Mouse (Mus musculus) regulatory T cell (primary cell): ENCODE results near the gene Rbsn.

Source experiments
- in situ Hi-C: fragments of 300-600 bp; cut with MboI, MseI; formaldehyde crosslinking; loops from one replicate; pipeline ENCODE4 v1.15.1; 2025; ENCODE audit warnings: high pct_unique_total_duplicates

Gene Rbsn

GRCm38 (mm10) chr6:92183621-92184131 lies 31.0 kb downstream of the Rbsn start, which contains the start of gene Mrps25:
Mrps25 (minus strand) TSS chr6:92184033.
- in situ Hi-C loops = no loop called here

GRCm38 (mm10) chr6:92176450-92176849 lies 38.3 kb downstream of the Rbsn start:
- in situ Hi-C loops = no loop called here

- in situ Hi-C loops = no loop called here
These were observed 52.0 kb downstream of the Rbsn start for GRCm38 (mm10) chr6:92162724-92163123.

- in situ Hi-C loops = loop anchor here (10.0 kb wide), 1 partner anchor 264 kb away; no protein-coding TSS in a partner anchor
These were observed 55.9 kb downstream of the Rbsn start for GRCm38 (mm10) chr6:92158801-92159200.

- in situ Hi-C loops = loop anchor here (10.0 kb wide), 1 partner anchor 259 kb away; no protein-coding TSS in a partner anchor
These were observed 61.0 kb downstream of the Rbsn start for GRCm38 (mm10) chr6:92153774-92154173.

- in situ Hi-C loops = no loop called here
These were observed 68.8 kb downstream of the Rbsn start for GRCm38 (mm10) chr6:92145881-92146280.
